Mouse (Mus musculus) ES-E14 (cell line): ENCODE results near the gene Gm10638. TPM values are rescaled to one million over a fixed set of nuclear protein-coding genes. Genes with fewer than 3 reads are reported as not detected.

Source experiments
- DNase-seq: peaks from one replicate; pipeline ENCODE4 v3.0.0-alpha.2; 2013; ENCODE audit warnings: low read depth, low spot score
- H3K27ac ChIP-seq: 2 replicates; pipeline ENCODE4 v1.5.1; 2012; ENCODE audit warnings: low read depth, mild to moderate bottlenecking, low read length, moderate library complexity, mixed read lengths; ENCODE audit not compliant: poor library complexity, insufficient read depth, severe bottlenecking
- H3K36me3 ChIP-seq: 2 replicates; pipeline ENCODE4 v1.6.1; 2012; ENCODE audit warnings: mild to moderate bottlenecking, low read length, moderate library complexity, mixed read lengths; ENCODE audit not compliant: control insufficient read depth, poor library complexity, insufficient read depth, severe bottlenecking
- H3K4me1 ChIP-seq, 2 experiments: fragments of 150-350 bp in 1 of 2; sonication (generic) in 1 of 2; 2 replicates each; pipeline ENCODE4 v1.6.1; 2012; ENCODE audit warnings: low read length in 2 of 2, mild to moderate bottlenecking in 1 of 2, mixed read lengths in 1 of 2; ENCODE audit not compliant: control insufficient read depth in 2 of 2, insufficient read depth in 2 of 2, poor library complexity in 1 of 2
- H3K4me3 ChIP-seq, 2 experiments: fragments of 150-350 bp in 1 of 2; sonication (generic) in 1 of 2; 2 replicates each; pipeline ENCODE4 v1.5.1; 2012; ENCODE audit warnings: low read length in 2 of 2, low read depth in 1 of 2, mild to moderate bottlenecking in 1 of 2, mixed read lengths in 1 of 2; ENCODE audit not compliant: insufficient read depth in 1 of 2, poor library complexity in 1 of 2, severe bottlenecking in 1 of 2
- H3K9ac ChIP-seq: 2 replicates; pipeline ENCODE4 v1.6.1; 2012; ENCODE audit warnings: low read depth, mild to moderate bottlenecking, low read length, mixed read lengths; ENCODE audit not compliant: poor library complexity, insufficient read depth, severe bottlenecking
- H3K9me3 ChIP-seq: fragments of 150-350 bp; sonication (generic); 2 replicates; pipeline ENCODE4 v1.6.1; 2012; ENCODE audit warnings: low read depth, mild to moderate bottlenecking, low read length; ENCODE audit not compliant: control insufficient read depth, insufficient read depth
- CHD2 ChIP-seq: IDR thresholded peaks from 2 replicates; pipeline ENCODE4 v1.6.1; 2014; ENCODE audit warnings: mild to moderate bottlenecking, low read depth, low read length, inconsistent platforms
- HCFC1 ChIP-seq: IDR thresholded peaks from 2 replicates; pipeline ENCODE4 v1.6.1; 2012; ENCODE audit warnings: low read length, inconsistent platforms, borderline replicate concordance; ENCODE audit not compliant: insufficient read depth
- MAFK ChIP-seq: IDR thresholded peaks from 2 replicates; pipeline ENCODE4 v1.6.1; 2014; ENCODE audit warnings: mild to moderate bottlenecking, low read depth, low read length, inconsistent platforms; ENCODE audit not compliant: insufficient read depth
- ZC3H11A ChIP-seq: IDR thresholded peaks from 2 replicates; pipeline ENCODE4 v1.6.1; 2012; ENCODE audit warnings: low read depth, mild to moderate bottlenecking, inconsistent platforms, low read length, borderline replicate concordance
- ZNF384 ChIP-seq: IDR thresholded peaks from 2 replicates; pipeline ENCODE4 v1.6.1; 2012; ENCODE audit warnings: low read depth, low read length, inconsistent platforms
- in situ Hi-C, 2 experiments: fragments of 600-800 bp; cut with MboI; formaldehyde crosslinking; loops; one replicate each; pipeline ENCODE4 v1.15.1; 2025; ENCODE audit warnings: low sequenced_read_pairs in 2 of 2, inconsistent platforms in 1 of 2; ENCODE audit not compliant: unreplicated experiment in 2 of 2
- total RNA-seq: library from RNA; depleted of rRNA; stranded (reverse); fragments of 300-350 nt; gene quantifications from 2 replicates; pipeline ENCODE4 v1.2.3, GENCODE M21; 2012

The Gm10638 gene
- total RNA-seq, 1 experiment = 0.54 TPM

DNA sequence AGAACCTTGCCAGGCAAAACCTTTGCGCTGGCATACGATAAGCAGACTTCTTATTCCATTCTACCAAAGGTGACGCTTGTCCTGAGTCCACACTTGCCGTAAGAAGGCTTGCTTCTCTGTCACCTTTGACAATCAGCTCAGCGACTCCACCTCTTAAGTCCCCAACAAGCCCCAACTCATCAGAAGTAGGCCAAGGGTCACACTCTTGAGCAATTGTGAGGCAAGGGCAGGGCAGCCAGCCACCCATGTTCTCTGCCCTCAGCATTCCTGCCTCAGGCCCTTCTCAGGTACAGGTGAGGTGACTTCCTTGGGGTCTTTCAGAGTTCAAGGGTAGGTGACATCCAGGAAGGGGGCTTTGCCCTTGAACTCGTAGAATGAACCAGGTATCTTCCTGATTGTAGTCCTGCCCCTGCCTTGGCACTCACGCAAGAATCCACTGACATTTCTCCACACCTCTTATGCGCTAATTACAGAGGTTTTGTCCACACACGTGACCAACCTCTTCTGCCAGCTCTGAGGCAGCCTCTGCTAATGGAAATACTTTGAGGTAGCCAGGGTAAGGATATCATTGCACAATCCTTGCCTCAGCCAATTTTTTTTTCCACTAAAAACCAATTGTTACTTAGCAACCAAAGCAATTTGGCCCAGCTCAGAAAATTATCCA, 21.2 kb downstream of the Gm10638 start:
- in situ Hi-C loops = no loop called here
- TF ChIP-seq CHD2 = no peak
- no peak for TF ChIP-seq MAFK
- TF ChIP-seq ZC3H11A = no peak
- no peak for TF ChIP-seq ZNF384
- Histone ChIP-seq H3K9ac (no peak overlapping the region), H3K4me3 (no peak overlapping the region), H3K4me1 (peaks cover 2 to 8% of the 10 kb centered on the region in 2 experiments; a peak in 3 of 4 replicates), H3K36me3 (no peaks in the 10 kb centered on the region), H3K9me3 (no peaks in the 10 kb centered on the region), H3K27ac (no peak overlapping the region)
- DNase-seq = no peak

DNA sequence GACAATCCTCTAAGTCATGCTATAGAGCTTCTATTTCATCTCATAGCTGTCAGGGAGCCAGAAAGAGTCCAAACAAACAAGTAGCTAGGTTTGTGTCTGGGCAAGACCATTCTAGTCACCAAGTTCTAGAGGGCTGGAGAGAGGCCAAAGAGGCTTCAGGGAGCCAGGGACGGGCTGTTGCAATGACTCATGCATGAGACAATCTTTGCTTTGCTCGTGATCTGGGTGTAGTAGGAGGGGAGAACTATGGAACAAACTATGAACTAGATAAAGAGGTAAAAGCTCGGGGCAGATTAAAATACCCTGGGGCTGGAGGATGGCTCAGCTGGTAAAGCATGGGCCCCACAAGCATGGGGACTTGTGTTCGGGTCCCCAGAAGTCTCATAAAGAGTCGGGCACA, 23.0 kb downstream of the Gm10638 start:
- H3K9me3 ChIP-seq = no peaks in the 10 kb centered on the region
- in situ Hi-C loops = no loop called here
- no peaks in the 10 kb centered on the region for H3K36me3 ChIP-seq
- no peak overlapping the region for H3K9ac ChIP-seq
- no peak overlapping the region for H3K4me3 ChIP-seq
- no peak for DNase-seq
- no peak overlapping the region for H3K27ac ChIP-seq
- TF ChIP-seq MAFK (no peak), ZC3H11A (no peak), CHD2 (no peak), ZNF384 (no peak), HCFC1 (no peak)
- H3K4me1 ChIP-seq = peaks cover 2 to 8% of the 10 kb centered on the region in 2 experiments; a peak in 3 of 4 replicates

DNA sequence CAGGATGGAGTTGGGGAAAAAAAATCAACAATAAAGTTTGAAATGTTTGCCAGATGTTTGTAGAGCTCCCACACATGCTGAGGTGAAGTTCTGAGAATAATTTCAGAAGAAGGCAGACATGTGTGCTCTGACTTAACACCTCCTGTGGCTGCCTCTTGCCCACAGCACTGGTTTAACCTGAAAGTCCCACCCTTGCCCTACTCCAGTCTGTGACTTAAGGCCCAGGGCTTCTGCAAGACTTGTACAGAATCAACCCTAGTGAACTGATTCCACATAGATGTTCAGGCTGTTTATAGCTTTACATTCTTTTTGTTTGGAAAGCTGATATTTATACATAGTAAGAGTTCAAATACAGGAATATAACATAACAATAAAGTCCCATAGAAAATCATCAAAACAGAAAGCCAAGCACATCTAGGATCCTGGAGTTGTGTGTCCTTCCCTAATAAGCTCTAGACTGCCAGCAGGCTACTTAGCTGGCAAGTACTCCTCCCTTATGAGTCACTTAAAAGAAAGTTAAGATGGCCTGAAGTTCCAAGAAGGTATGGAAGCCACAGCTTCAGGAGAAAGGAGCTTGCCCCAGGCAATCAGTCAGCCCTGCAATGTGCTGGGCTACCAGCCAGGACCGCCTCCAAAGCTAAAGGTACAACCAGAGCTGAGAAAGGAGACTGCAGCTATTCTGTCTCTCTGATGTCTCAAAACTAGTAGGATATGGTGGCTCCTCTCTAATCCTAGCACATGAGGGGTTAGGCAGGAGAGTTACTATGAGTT, 24.6 kb downstream of the Gm10638 start:
- Histone ChIP-seq H3K4me1 (peaks cover 2 to 4% of the 10 kb centered on the region in 2 experiments; a peak in 3 of 4 replicates), H3K27ac (no peak overlapping the region), H3K9ac (no peak overlapping the region), H3K36me3 (no peaks in the 10 kb centered on the region), H3K4me3 (no peak overlapping the region), H3K9me3 (no peaks in the 10 kb centered on the region)
- in situ Hi-C loops = no loop called here
- TF ChIP-seq CHD2 (no peak), ZNF384 (no peak), MAFK (no peak), ZC3H11A (no peak), HCFC1 (no peak)
- DNase-seq = no peak

DNA sequence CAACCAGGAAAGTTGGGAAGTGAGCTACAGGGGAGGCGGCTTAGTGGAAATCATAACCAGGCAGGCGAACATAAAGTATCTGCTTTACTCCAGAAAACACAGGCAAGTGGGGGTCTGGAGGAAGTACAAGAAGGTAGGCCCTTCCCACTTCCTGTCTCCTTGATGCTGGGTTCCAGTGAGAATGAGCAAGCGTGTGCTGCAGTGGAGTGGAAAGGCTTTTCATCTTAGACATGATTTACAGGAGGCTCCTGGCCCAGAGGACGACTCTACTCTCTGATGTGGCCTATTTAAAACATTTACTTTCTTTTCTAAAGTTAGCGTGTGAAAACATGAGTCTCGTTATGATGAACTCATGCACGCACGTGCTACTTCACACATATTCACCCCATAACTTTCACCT, 33.7 kb downstream of the Gm10638 start:
- H3K4me3 ChIP-seq = no peak overlapping the region
- peaks cover 4 to 5% of the 10 kb centered on the region in 2 experiments; a peak in 3 of 4 replicates for H3K4me1 ChIP-seq
- TF ChIP-seq CHD2 = no peak
- TF ChIP-seq HCFC1 = no peak
- TF ChIP-seq MAFK = no peak
- TF ChIP-seq ZC3H11A = no peak
- no peak for TF ChIP-seq ZNF384
- H3K9ac ChIP-seq = no peak overlapping the region
- H3K9me3 ChIP-seq = no peaks in the 10 kb centered on the region
- no peaks in the 10 kb centered on the region for H3K36me3 ChIP-seq
- DNase-seq = no peak
- no peak overlapping the region for H3K27ac ChIP-seq
- in situ Hi-C loops = no loop called here
